In the genomic region with DNA sequence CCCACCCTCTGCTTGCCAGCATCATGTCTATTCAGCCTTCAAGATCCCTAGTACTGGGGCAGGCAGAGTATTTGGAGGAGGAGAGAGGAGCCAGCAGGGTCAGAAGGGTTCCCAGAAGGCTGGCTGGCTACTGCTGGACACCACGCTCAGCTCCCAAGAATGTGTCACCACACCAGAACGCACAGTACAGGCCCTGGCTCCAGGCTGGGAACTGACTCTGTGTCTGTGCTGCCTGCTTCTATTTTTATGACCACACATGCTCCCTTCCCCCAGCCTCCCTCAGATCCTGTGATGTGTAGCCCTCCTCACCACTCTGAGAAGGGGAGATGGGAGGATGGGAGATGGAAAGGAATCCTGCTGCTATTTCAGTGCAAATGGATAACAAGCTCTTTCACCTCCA, we compare ENCODE assay signal across 8 mouse cellular contexts. TPM values are rescaled to one million over a fixed set of nuclear protein-coding genes. Genes with fewer than 3 reads are reported as not detected.
DNase-seq lines count a peak whose midpoint lies in the region; ATAC-seq and TF ChIP-seq lines count a peak whose summit lies in the region.
"Had no signal": no experiment of that assay in that cellular context is flagged by ENCODE, and none has a peak within 500 bp of the region (broad histone marks: within the 10 kb centered on the region; RNA-seq: fewer than 3 reads in every experiment).

No protein-coding gene starts in this region.

- H3K36me3 ChIP-seq in liver, adult 2 months (ENCODE audit: control insufficient read depth, insufficient read depth, low read length), result no peaks in the 10 kb centered on the region
- no peaks in the 10 kb centered on the region for H3K36me3 ChIP-seq in liver, embryonic 12.5 days
- no peaks in the 10 kb centered on the region for H3K36me3 ChIP-seq in stomach, embryonic 16.5 days (ENCODE audit: control insufficient read depth, insufficient read depth, low read length)
- H3K36me3 ChIP-seq: liver, embryonic 13.5 days had no signal

- TF ChIP-seq CTCF in liver, adult 2 months (IDR thresholded peaks at IDR 0.05; ENCODE audit: low read depth, low read length), result no peak
- TF ChIP-seq CTCF in cerebellum, adult 2 months (IDR thresholded peaks at IDR 0.05; ENCODE audit: borderline replicate concordance, insufficient read depth, low read depth, low read length), result no peak

- DNase-seq in liver, adult 2 months (ENCODE audit: extremely low read depth, low read depth, low spot score), result peak; percentile 35
- DNase-seq in cerebellum, adult 2 months, result peak; percentile 47 to 56
- peak; percentile 76 to 90 for DNase-seq in heart, adult 18-20 months
- peak; percentile 74 for DNase-seq in kidney, postnatal 14 days
- no peak for DNase-seq in thymus, postnatal 36 days
- DNase-seq: liver, embryonic 13.5 days had no signal

- no peaks in the 10 kb centered on the region for H3K79me2 ChIP-seq in liver, adult 2 months (ENCODE audit: control insufficient read depth, insufficient read depth, low read length)

- H3K9me3 ChIP-seq in liver, embryonic 12.5 days (replicated peaks), result no peaks in the 10 kb centered on the region
- H3K9me3 ChIP-seq in stomach, embryonic 16.5 days (replicated peaks; ENCODE audit: control insufficient read depth, low read length), result no peaks in the 10 kb centered on the region
- H3K9me3 ChIP-seq: liver, embryonic 13.5 days had no signal

- ATAC-seq in liver, embryonic 12.5 days, result no peak; the same call in 1 of the 2 replicates
- peak; percentile 67 for ATAC-seq in stomach, embryonic 16.5 days (ENCODE audit: insufficient read depth, low FRiP score)

- H3K4me2 ChIP-seq in liver, embryonic 12.5 days, result no peak overlapping the region
- H3K4me2 ChIP-seq in stomach, embryonic 16.5 days (ENCODE audit: low read depth, low read length), result no peak overlapping the region
- H3K4me2 ChIP-seq: liver, embryonic 13.5 days had no signal

- 66% methylated on average over 2 of the region's 2 CpGs for WGBS in liver, adult 2 months
- 64% methylated on average over 2 of the region's 2 CpGs for WGBS in liver, embryonic 12.5 days (ENCODE audit: insufficient replicate concordance)
- 9% methylated on average over 2 of the region's 2 CpGs for WGBS in cerebellum, adult 2 months
- whole genome bisulfite sequencing in stomach, embryonic 16.5 days, result 49% methylated on average over 2 of the region's 2 CpGs

- H3K27ac ChIP-seq in liver, adult 2 months (replicated peaks; ENCODE audit: insufficient read depth, low read depth, low read length), result no peak overlapping the region
- H3K27ac ChIP-seq in liver, embryonic 12.5 days, result no peak overlapping the region
- H3K27ac ChIP-seq in cerebellum, adult 2 months (ENCODE audit: insufficient read depth, low read length), result 0 out of 2 replicates have a peak overlapping the region, but pooled peaks have one; percentile 37
- H3K27ac ChIP-seq in stomach, embryonic 16.5 days (ENCODE audit: low read length), result no peak overlapping the region
- H3K27ac ChIP-seq: liver, embryonic 13.5 days had no signal

- no peak overlapping the region for H3K4me3 ChIP-seq in liver, adult 2 months (ENCODE audit: insufficient read depth, low read depth, low read length)
- H3K4me3 ChIP-seq in liver, embryonic 12.5 days, result no peak overlapping the region
- no peak overlapping the region for H3K4me3 ChIP-seq in cerebellum, adult 2 months (replicated peaks; ENCODE audit: insufficient read depth, low read depth, low read length)
- H3K4me3 ChIP-seq in stomach, embryonic 16.5 days (replicated peaks; ENCODE audit: low read length), result no peak overlapping the region
- H3K4me3 ChIP-seq: liver, embryonic 13.5 days had no signal

- no peak for TF ChIP-seq POLR2A in liver, adult 2 months (IDR thresholded peaks at IDR 0.05; ENCODE audit: extremely low read depth, insufficient read depth, low read length)
- TF ChIP-seq POLR2A in cerebellum, adult 2 months (IDR thresholded peaks at IDR 0.05; ENCODE audit: borderline replicate concordance, insufficient read depth, low read length), result no peak

- H3K9ac ChIP-seq in liver, adult 2 months (ENCODE audit: low read depth, low read length), result no peak overlapping the region
- no peak overlapping the region for H3K9ac ChIP-seq in liver, embryonic 12.5 days
- no peak overlapping the region for H3K9ac ChIP-seq in stomach, embryonic 16.5 days (ENCODE audit: low read length)
- H3K9ac ChIP-seq: liver, embryonic 13.5 days had no signal

- H3K4me1 ChIP-seq in liver, adult 2 months (ENCODE audit: control insufficient read depth, insufficient read depth, low read length), result no peaks in the 10 kb centered on the region
- peaks cover 34% of the 10 kb centered on the region for H3K4me1 ChIP-seq in liver, embryonic 12.5 days
- H3K4me1 ChIP-seq in cerebellum, adult 2 months (ENCODE audit: control insufficient read depth, insufficient read depth, low read length), result peaks cover 18% of the 10 kb centered on the region
- H3K4me1 ChIP-seq in stomach, embryonic 16.5 days (ENCODE audit: control insufficient read depth, insufficient read depth, low read length), result peaks cover 8% of the 10 kb centered on the region; the same call in 1 of the 2 replicates

- H3K27me3 ChIP-seq in liver, adult 2 months (ENCODE audit: control insufficient read depth, insufficient read depth, low read length), result no peaks in the 10 kb centered on the region
- peaks cover 5% of the 10 kb centered on the region; the same call in 1 of the 2 replicates for H3K27me3 ChIP-seq in liver, embryonic 12.5 days (replicated peaks)
- no peaks in the 10 kb centered on the region for H3K27me3 ChIP-seq in cerebellum, adult 2 months (ENCODE audit: control insufficient read depth, insufficient read depth, low read length)
- no peaks in the 10 kb centered on the region for H3K27me3 ChIP-seq in stomach, embryonic 16.5 days (ENCODE audit: control insufficient read depth, insufficient read depth, low read length)

RNA-seq across cellular contexts. Expression of a gene that starts 20.8 kb away (rescaled TPM):
- 0.34 and 0.46 TPM in 2 replicates for total RNA-seq in liver, adult 2 months (2014; rRNA removed)
- 0.05 and 0.22 TPM in 2 replicates for polyA plus RNA-seq in liver, adult 2 months (2012; rRNA removed)
- 11.3 and 12.3 TPM in 2 replicates for polyA plus RNA-seq in liver, embryonic 12.5 days (2016; fragmentation: Nextera tagmentation; extraction: Ambion mirVana)
- polyA plus RNA-seq in cerebellum, adult 2 months (2012; rRNA removed), result 9.7 and 10.4 TPM in 2 replicates
- total RNA-seq in heart, adult 18-20 months (2021), result 1 to 10 TPM; 4.4 to 5.0 TPM
- polyA plus RNA-seq in stomach, embryonic 16.5 days (2015; fragmentation: Nextera tagmentation; extraction: Ambion mirVana), result 56.1 and 59.9 TPM in 2 replicates

Comparison
In these comparisons a context has a peak if more than half of its experiments do, and no peak if none do; other contexts are left out.
1. DNase-seq: peak in liver, adult 2 months (single experiment), cerebellum, adult 2 months (2 of 2), heart, adult 18-20 months (2 of 2) and kidney, postnatal 14 days (single experiment); none in thymus, postnatal 36 days (0 of 2).